Mouse (Mus musculus): Measurements from ENCODE around the gene Pck1. TPM values are rescaled to one million over a fixed set of nuclear protein-coding genes. Genes with fewer than 3 reads are reported as not detected.

Pck1 gene
- polyA plus RNA-seq, 1 experiment from 2014 or later, result not detected

DNA sequence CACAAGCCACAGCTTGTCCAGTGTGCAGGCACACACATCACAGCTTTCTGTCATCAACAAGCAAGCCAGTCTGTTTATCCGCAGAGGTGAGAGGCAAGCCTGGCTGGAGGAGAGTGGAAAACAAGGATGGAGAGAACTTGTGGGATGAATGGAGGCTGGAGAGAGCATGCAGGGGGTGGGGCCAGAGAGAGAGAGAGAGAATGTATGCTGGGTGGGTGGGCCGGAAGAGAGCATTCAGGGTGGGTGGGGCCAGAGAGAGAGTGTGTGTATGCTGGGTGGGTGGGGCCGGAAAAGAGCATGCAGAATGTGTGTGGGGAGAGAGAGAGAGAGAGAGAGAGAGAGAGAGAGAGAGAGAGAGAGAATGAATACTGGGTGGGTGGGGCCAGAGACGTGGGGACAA is 51.8 kb downstream of the Pck1 start:
- Histone ChIP-seq H3K27ac (replicated peaks; ENCODE audit: low read depth, low read length) (no peak overlapping the region), H3K27me3 (ENCODE audit: control insufficient read depth, insufficient read depth, low read length) (no peaks in the 10 kb centered on the region), H3K4me2 (ENCODE audit: low read depth, low read length) (no peak overlapping the region; the same call in 1 of the 2 replicates), H3K9ac (replicated peaks; ENCODE audit: low read length) (no peak overlapping the region), H3K36me3 (replicated peaks; ENCODE audit: control insufficient read depth, insufficient read depth, low read depth, low read length) (no peaks in the 10 kb centered on the region), H3K9me3 (replicated peaks; ENCODE audit: control insufficient read depth, low read length) (no peaks in the 10 kb centered on the region), H3K4me3 (ENCODE audit: low read depth, low read length) (no peak overlapping the region), H3K4me1 (ENCODE audit: control insufficient read depth, insufficient read depth, low read length) (no peaks in the 10 kb centered on the region)
- DNase-seq (ENCODE audit: low spot score) (no peak), ATAC-seq (replicated peaks; ENCODE audit: insufficient number of reproducible peaks, low FRiP score, low TSS enrichment, low read depth) (no peak)
- 74% methylated on average over 4 of the region's 4 CpGs for WGBS

DNA sequence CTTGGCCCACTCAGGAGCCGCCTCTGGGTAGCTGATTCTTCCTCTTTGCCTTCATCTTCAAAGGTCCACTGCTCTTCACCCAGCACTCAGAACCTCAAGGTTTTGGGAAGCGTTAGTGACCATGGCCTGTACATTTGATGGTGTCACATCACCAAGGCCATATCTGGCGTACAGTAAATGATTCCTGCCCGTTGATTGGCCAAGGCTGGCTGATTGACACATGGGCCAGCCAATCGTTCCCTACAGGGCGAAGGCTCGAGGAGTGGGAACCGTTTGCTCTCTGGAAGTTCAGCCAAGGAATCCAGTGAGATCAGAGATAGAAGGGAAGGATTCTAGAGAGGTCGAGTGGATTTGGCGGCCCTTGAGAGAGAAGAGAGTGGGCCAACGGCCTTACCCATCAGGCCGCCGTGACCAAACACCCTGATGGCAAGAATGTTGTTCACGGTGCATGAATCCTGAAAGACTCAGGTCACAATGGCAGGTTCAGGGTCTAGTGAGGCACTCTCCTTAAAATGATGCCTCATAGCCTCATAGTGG is 52.8 kb downstream of the Pck1 start:
- WGBS, result 94% methylated on average over 14 of the region's 14 CpGs
- DNase-seq (ENCODE audit: low spot score), result no peak

DNA sequence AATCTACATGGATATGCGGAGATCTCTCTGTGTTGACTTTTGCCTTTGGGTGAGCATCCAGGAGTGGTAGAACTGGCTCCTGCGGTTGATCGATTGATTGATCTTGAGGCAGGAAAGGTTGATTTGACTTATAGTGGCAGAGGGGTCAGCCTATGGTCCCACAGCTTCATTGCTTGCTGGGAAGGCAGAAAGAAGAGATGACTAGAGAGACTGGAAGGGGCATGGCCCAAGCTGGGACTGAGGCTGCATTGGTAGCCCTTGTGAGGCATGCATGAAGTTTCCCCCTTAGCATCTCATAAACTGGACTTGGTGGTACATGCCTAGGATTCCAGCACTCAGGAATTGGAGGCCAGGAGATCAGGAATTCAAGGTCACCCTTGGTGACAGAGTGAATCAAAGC is 54.2 kb downstream of the Pck1 start:
- WGBS, result 93% methylated on average over 3 of the region's 3 CpGs
- Histone ChIP-seq H3K4me2 (ENCODE audit: low read depth, low read length) (no peak overlapping the region), H3K4me3 (ENCODE audit: low read depth, low read length) (no peak overlapping the region), H3K27ac (replicated peaks; ENCODE audit: low read depth, low read length) (no peak overlapping the region), H3K9ac (replicated peaks; ENCODE audit: low read length) (no peak overlapping the region), H3K9me3 (replicated peaks; ENCODE audit: control insufficient read depth, low read length) (no peaks in the 10 kb centered on the region), H3K36me3 (replicated peaks; ENCODE audit: control insufficient read depth, insufficient read depth, low read depth, low read length) (no peaks in the 10 kb centered on the region), H3K27me3 (ENCODE audit: control insufficient read depth, insufficient read depth, low read length) (no peaks in the 10 kb centered on the region), H3K4me1 (ENCODE audit: control insufficient read depth, insufficient read depth, low read length) (no peaks in the 10 kb centered on the region)
- no peak for ATAC-seq (replicated peaks; ENCODE audit: insufficient number of reproducible peaks, low FRiP score, low TSS enrichment, low read depth)
- DNase-seq (ENCODE audit: low spot score), result no peak

More for the DNA sequence above, 52.8 kb downstream of the Pck1 start:
- no peak overlapping the region for H3K4me3 ChIP-seq (ENCODE audit: low read depth, low read length)
- H3K9ac ChIP-seq (replicated peaks; ENCODE audit: low read length), result no peak overlapping the region
- H3K27me3 ChIP-seq (ENCODE audit: control insufficient read depth, insufficient read depth, low read length), result no peaks in the 10 kb centered on the region
- H3K4me1 ChIP-seq (ENCODE audit: control insufficient read depth, insufficient read depth, low read length), result no peaks in the 10 kb centered on the region
- no peak overlapping the region for H3K27ac ChIP-seq (replicated peaks; ENCODE audit: low read depth, low read length)
- H3K9me3 ChIP-seq (replicated peaks; ENCODE audit: control insufficient read depth, low read length), result no peaks in the 10 kb centered on the region
- no peak for ATAC-seq (replicated peaks; ENCODE audit: insufficient number of reproducible peaks, low FRiP score, low TSS enrichment, low read depth)
- H3K4me2 ChIP-seq (ENCODE audit: low read depth, low read length), result no peak overlapping the region
- H3K36me3 ChIP-seq (replicated peaks; ENCODE audit: control insufficient read depth, insufficient read depth, low read depth, low read length), result no peaks in the 10 kb centered on the region

Other genes starting within 250 kb of the Pck1 start
- 26.2 and 26.6 TPM in 2 replicates for gene Bmp7, start 212.7 kb upstream of the Pck1 start, polyA plus RNA-seq (2014; fragmentation: Nextera tagmentation; extraction: Ambion mirVana)
- gene Spo11, start 175.3 kb upstream of the Pck1 start, polyA plus RNA-seq (2014; fragmentation: Nextera tagmentation; extraction: Ambion mirVana), result 0.94 and 1.4 TPM in 2 replicates
- 155 and 158 TPM in 2 replicates for gene Rae1, start 152.9 kb upstream of the Pck1 start, polyA plus RNA-seq (2014; fragmentation: Nextera tagmentation; extraction: Ambion mirVana)
- 46.6 and 56.5 TPM in 2 replicates for gene Rbm38, start 132.6 kb upstream of the Pck1 start, polyA plus RNA-seq (2014; fragmentation: Nextera tagmentation; extraction: Ambion mirVana)
- gene Ctcfl, start 33.5 kb upstream of the Pck1 start, polyA plus RNA-seq (2014; fragmentation: Nextera tagmentation; extraction: Ambion mirVana), result not detected in 2 replicates
- gene Zbp1, start 65.9 kb downstream of the Pck1 start, polyA plus RNA-seq (2014; fragmentation: Nextera tagmentation; extraction: Ambion mirVana), result not detected in 2 replicates
- gene Pmepa1, start 123.5 kb downstream of the Pck1 start, polyA plus RNA-seq (2014; fragmentation: Nextera tagmentation; extraction: Ambion mirVana), result 3.3 and 3.4 TPM in 2 replicates